Mouse (Mus musculus) cortical plate, adult 2 months (tissue): ENCODE measurements around the gene Ttc7b.

Source experiments
- CTCF ChIP-seq: fragments of 200-500 bp; IDR thresholded peaks from 2 replicates; pipeline ENCODE4 v1.5.1; 2011; ENCODE audit warnings: mild to moderate bottlenecking, control low read depth, low read length; ENCODE audit not compliant: insufficient read depth; ENCODE audit errors: extremely low read depth
- POLR2A ChIP-seq: fragments of 200-500 bp; IDR thresholded peaks from 2 replicates; pipeline ENCODE4 v1.6.1; 2011; ENCODE audit warnings: mild to moderate bottlenecking, low read length, control low read depth; ENCODE audit not compliant: insufficient read depth; ENCODE audit errors: extremely low read depth

DNA sequence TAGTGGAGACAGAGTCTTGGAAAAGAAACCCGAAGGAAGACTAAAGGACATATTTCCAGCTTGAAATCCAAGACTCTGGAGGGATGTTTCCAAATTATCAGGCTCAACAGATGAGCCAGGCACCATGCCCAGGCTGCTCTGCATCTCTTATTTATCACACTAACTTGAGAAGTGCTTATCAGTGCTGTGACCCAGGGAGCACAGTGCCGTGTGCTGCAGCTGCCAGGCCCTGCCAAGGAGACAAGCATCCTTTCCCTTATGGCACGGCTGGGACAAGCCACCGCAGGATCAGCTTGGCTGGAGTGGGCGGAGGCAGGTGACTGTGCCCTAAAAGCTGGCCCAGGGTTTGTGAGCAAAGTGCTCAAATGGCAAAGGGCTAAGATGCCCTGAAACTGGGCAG lies 184.4 kb downstream of the Ttc7b start:
- TF ChIP-seq CTCF (no peak), POLR2A (no peak)
